Mouse (Mus musculus) kidney, adult 18-20 months (tissue): ENCODE results near the gene Ms4a10.

Experiments used
- DNase-seq: peaks from one replicate; pipeline ENCODE4 v3.0.0; 2021

The Ms4a10 gene

DNA sequence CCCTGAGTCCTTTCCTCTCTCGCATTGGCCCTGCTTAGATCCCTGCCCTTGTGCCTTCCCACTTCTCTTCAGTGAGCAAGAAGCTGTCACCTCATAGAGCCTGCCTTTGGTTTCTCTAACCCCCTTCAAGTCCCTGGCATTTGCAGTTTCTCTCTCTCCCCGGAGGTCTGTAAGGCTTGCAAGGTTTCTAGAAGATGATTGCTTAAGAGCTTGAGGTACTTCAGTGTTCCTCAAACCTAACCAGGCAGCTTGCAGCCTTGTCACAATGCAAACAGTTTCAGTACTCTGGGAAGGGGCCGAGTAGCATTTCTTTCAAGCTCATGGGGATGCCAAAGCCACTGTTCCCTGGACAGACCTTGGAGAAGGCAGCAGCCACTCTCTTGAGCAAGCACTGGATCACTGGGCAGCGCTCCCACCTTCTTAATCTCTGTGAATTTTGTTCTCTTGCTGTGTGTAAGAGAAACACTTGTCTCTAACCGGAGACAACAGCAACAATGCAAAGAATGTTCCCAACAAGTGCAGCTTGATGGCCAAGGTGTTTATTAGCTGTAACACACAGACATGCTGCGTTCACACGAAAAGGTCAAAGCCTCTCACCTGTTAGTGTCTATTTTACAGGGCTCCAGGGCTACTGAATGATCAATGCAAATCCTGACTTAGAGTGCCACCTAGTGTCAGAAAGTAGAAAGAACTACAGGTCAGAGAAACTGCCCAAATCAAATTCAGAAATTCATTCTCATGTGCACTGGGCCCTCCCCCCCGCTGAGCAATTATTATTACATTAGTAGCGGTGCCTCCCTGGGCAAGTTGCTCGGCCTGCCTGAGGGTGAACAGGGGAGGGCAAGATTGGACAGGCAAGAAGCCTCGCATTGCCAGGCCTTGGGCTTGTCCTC lies 15.1 kb downstream of the Ms4a10 start:
- peak; percentile 31 for DNase-seq

GRCm38 (mm10) chr19:10952021-10952939 lies 22.2 kb downstream of the Ms4a10 start:
- no peak for DNase-seq

DNA sequence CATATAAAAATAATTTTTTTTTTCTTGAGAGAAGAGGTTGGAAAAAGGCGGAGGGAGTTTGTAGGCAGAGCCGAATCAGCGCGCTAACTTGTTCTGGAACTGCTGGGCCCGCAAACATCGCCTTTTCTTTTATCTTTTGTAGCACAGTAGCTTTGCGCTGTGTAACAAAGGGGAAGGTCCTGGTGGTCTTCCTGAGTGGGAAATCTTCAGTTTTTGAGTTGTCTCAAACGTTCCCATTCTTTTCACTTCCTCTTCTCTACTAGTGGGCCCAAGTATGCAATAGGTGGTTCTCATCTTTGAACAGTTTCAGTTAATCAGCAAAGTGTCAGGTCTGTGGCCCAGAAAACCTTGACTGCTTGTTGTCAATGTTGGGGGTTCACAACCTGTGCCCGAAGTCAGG lies 24.9 kb downstream of the Ms4a10 start:
- DNase-seq, result no peak

DNA sequence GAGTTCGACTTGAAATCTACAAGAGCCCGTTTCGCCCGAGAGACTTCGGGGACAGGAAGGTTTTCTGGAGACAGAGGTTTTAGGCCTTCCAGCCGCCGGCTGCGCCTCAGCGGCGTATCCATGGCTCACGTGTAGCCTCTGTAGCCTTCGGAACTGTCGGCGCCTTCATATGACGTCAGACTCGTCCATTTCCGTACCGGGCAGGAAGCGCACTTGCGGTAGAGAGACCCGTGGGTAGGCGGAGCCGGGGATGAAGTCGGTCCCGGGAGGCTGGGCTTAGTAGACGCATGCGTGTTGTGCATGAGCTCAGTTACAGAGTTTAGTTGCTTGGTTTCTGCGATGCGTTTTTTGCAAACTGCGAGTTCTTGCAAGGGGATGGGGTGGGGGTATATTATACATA lies 25.4 kb downstream of the Ms4a10 start, which contains the start of gene Ccdc86:
Gene Ccdc86 (minus strand): TSS at position 155 of the 400 bp plus-strand sequence.
- DNase-seq, result peak; percentile 96

DNA sequence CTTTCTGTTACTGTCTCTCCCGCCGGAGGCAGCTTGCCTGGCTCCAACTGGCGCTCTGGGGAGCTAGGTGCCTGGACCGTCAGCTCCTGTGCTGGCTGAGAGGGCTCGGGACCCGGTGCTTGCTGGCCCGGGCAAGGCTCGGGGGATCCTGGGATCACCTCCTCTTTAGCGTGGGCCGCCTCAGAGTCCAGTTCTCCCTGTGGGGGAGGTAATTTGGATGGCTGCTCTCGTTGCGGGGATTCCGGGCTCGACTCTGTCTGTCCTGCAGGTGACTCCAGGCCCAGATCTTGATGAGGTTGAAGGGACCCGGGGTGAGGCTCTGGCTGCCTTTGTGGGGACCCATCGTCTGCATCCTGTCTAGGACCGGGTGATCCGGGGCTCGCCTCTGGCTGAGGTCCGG lies 26.1 kb downstream of the Ms4a10 start:
- DNase-seq, result no peak

DNA sequence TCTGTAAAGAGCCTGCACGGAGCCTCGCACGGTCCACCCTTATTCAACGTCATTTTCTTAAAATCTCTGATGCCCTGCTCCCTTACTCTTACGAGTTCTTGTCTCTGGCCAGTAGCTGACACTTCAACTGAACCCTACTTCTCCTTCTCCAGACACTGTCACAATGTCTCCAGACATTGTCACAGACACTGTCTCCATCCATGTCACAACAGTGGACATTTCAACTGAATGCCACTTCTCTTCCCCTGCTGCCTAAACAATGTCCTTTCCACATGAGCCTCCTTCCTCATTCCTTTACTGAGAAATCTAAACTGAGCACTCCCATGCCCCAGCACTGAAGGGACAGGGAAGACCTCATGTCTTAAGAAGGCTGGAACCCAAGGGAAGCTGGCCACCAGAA lies 27.3 kb downstream of the Ms4a10 start:
- no peak for DNase-seq

DNA sequence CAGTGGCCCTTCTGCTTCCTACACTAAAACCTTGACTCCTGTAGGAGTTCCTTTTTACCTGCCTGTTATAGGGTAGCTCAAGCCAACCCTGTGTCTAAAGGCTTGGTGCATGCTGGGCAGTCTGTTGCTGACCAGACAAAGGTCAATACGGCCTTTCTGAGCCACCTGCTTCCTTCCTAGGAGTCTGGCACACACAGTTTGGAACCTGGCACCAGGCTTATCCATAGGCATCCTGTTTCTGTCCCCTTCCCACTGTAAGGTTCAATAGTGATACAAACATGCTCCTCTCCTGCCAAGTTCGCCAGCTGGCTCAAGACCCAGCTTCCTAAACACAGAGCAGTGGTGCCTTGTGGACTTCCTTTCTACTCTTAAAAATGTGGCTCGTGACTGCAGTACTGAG lies 28.0 kb downstream of the Ms4a10 start:
- DNase-seq, result no peak

- no peak for DNase-seq
These were observed 30.5 kb downstream of the Ms4a10 start for GRCm38 (mm10) chr19:10943955-10944354.

- DNase-seq, result no peak
These were observed 33.5 kb downstream of the Ms4a10 start for GRCm38 (mm10) chr19:10940801-10941457.

GRCm38 (mm10) chr19:10940097-10940800 lies 34.2 kb downstream of the Ms4a10 start:
- DNase-seq, result peak; percentile 80

DNA sequence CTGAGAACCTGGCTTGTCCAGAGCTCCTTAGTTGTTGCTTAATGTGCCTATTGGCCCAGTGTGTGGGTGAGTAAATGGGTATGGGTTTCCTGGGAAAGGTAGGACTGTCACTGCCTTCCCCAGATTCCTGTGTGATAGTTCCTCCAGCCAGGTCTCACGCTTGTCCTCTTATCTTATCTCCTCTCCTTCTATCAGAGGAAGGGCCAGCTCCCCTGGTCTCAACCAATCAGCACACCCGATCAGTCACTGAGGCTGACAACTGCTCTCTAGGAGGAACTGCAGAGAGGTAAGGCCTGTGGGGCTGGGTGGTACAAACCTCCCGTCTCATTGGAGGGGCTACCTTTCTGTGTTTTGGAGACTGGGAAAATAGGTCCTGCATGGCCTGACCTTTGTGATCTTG lies 35.7 kb downstream of the Ms4a10 start:
- DNase-seq, result no peak

DNA sequence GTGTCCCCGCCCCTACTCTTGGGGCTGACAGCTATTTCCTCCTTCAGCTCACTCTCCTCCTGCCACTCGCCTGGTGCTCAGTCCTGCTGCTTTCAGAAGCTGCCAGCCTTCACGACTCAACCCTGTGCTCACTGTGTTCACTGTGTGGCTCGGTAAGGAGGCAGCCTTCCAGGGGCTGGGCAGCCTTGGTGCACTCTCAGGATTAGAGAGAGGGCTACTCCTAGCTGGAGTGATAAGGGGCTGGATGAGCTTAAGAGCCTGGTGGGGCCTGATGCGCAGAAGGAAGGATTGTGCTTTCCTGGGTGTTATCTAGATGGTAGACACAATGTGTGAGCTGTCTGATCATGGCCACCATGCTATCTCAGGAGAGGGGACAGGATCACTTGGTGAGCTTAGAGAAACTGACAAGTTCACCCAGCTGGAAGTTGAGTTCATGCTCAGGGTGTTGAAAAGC lies 37.3 kb downstream of the Ms4a10 start, which contains the start of gene Ptgdr2:
Gene Ptgdr2 (plus strand): TSS at position 51 of the 454 bp plus-strand sequence.
- no peak for DNase-seq

DNA sequence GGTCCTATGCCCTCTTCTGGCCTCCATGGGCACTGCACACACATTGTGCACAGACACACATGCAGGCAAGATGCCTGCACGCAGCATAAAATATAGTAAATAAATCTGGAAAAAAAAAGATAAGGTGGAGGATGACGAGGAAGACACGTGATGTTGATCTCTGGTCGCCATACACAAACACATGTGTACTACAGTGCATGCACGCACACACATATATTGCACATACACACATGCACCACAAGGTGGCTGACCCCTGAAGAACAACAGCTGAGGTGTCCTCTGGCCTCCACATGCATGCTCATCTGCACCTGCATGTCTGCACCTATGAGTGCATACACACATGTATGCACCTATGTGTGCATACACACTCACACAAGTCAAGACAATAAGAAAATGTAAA lies 38.4 kb downstream of the Ms4a10 start:
- DNase-seq, result no peak

DNA sequence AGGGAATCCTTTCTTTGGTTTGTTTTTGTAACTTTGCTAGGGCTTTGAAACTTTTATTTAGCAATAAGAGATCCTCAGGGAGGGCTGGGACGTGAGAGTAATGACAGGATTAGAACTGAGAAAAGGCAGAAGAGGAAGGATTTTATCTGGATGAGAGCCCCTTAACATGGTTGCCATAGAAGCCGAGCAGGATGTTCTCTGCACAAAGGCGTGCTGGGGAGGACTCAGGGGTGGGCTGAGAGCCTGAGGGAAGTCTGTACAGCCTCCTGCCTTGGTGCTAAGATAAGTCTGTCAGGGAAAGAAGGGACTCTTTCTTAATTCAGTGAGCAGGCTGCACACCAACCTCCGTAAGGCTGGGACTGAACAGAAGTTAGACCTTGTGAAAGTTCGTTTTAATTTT lies 39.4 kb downstream of the Ms4a10 start:
- no peak for DNase-seq

DNA sequence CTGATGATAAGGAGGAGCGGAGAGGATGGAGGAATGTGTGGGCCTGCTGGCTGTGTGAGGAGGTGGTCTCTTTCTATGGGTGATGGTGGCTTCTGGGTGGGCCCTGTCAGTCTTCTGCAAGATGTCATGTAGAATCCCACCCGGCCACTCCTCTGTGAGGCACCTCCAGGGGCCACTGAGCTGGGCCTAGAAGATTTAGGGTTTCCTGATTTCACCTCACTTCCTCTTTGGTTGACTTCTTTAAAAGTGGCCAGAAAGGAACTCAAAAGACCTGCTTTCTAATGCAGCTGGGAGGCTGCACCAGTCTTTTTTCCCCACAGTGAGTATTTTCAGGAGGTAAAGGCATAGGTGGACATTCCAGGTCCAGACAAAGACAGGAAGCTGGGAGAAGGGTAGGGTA lies 43.8 kb downstream of the Ms4a10 start:
- DNase-seq, result no peak

GRCm38 (mm10) chr19:10926666-10927065 lies 47.8 kb downstream of the Ms4a10 start:
- DNase-seq, result no peak

- peak; percentile 27 for DNase-seq
These were observed 48.3 kb downstream of the Ms4a10 start for GRCm38 (mm10) chr19:10926123-10926621.

DNA sequence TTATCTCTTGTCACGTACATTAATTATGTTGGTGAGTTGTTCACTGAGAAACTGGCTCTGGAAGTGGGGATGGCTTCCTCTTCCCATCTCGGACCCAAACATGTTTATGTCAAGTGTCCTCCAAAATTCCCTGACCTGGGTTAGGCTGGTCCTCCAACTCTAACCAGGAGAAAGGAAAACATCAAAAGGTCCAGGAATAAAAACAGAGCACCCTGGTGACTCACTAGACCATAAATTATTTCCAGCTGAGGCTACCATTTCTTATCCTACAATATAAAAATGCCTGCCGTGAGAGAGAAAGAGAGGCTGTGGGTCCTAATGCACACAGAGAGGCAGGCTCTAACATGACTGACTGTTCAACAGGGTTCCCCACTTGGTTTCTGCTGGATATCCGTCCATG lies 50.2 kb downstream of the Ms4a10 start:
- DNase-seq, result no peak

- no peak for DNase-seq
These were observed 53.4 kb downstream of the Ms4a10 start for GRCm38 (mm10) chr19:10921058-10921457.

DNA sequence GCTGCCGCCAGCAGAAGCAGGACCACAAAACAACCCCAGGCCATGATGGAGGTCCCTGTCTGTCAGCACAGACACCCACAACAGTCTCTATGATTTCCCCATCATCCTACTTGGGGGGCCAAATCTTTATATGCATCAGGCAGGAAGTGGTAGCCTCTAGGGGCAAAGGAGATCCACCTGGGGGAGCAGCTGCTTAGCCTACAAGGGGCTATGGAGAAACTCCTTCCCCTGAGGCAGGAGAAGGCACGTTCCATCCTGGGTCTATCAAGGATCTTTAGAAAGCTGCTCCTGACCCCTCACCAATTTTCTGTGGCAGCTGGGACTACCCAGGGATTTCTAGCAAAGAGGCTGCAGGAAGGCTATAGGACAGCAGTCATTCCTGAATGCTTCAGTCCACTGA lies 53.9 kb downstream of the Ms4a10 start, which contains the start of gene Zp1:
Gene Zp1 (minus strand): TSS at position 101 of the 400 bp plus-strand sequence.
- DNase-seq, result no peak

- DNase-seq, result no peak
These were observed 56.0 kb downstream of the Ms4a10 start for GRCm38 (mm10) chr19:10918321-10918991.
